Mouse (Mus musculus): Measurements from ENCODE around the gene Rpusd1.

DNA sequence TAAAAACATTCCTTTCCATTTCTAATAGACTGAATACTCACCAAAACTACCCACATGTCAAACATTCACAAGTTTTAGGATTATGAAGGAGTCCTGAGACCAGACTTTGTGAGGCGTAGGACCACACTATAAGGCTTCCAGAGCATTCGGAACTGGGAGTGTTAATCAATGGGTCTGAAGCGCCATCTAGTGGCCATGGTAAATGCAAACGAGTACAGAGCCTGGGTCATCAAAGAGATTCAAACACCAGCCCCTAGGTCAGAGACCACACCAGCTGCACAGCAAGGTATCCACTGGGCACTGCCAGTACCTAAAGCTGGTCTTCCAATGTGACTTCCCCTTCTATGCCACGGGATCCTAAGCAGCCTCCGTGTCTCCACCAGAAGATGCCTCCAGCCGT, 29.0 kb upstream of the Rpusd1 start:
- TF ChIP-seq CTCF (IDR thresholded peaks at IDR 0.05; ENCODE audit: low read depth, low read length) (peak; percentile 53), POLR2A (IDR thresholded peaks at IDR 0.05; ENCODE audit: insufficient read depth, low read length) (no peak), EP300 (IDR thresholded peaks at IDR 0.05; ENCODE audit: insufficient read depth, low read depth, low read length) (no peak)
